Mouse (Mus musculus) megakaryocyte, embryonic 14.5 days (primary cell): ENCODE results near the gene 4921507P07Rik. TPM values are rescaled to one million over a fixed set of nuclear protein-coding genes. Genes with fewer than 3 reads are reported as not detected.
"Not testable (repeated sequence)": the region's sequence is repeated elsewhere in the genome, so short reads cannot be mapped to it uniquely, and the experiment has no call there.

Source experiments
- H3K27me3 ChIP-seq: replicated peaks from 2 replicates; pipeline ENCODE3; 2012; ENCODE audit warnings: inconsistent platforms
- H3K36me3 ChIP-seq: replicated peaks from 2 replicates; pipeline ENCODE3; 2012; ENCODE audit warnings: low read length, inconsistent platforms, mixed read lengths
- H3K4me1 ChIP-seq: 2 replicates; pipeline ENCODE4 v1.6.1; 2012; ENCODE audit warnings: inconsistent platforms
- H3K4me3 ChIP-seq: replicated peaks from 2 replicates; pipeline ENCODE3; 2012; ENCODE audit warnings: moderate library complexity, mild to moderate bottlenecking, inconsistent platforms
- H3K9me3 ChIP-seq: 2 replicates; pipeline ENCODE4 v1.6.1; 2012; ENCODE audit warnings: inconsistent platforms
- FLI1 ChIP-seq: IDR thresholded peaks from 2 replicates; pipeline ENCODE4 v1.6.1; 2012; ENCODE audit warnings: low read length, inconsistent platforms, mixed read lengths
- GATA1 ChIP-seq: IDR thresholded peaks from 3 replicates; pipeline ENCODE4 v1.6.1; 2012; ENCODE audit warnings: mixed read lengths, low read length, inconsistent platforms, borderline replicate concordance
- polyA plus RNA-seq: library from polyadenylated mRNA; stranded (reverse); fragments of >175 nt; gene quantifications from 2 replicates; pipeline ENCODE4 v1.2.3, GENCODE M21; 2012; ENCODE audit warnings: low replicate concordance; ENCODE audit not compliant: insufficient read depth

Gene 4921507P07Rik
- polyA plus RNA-seq, 1 experiment: not detected

- no peak overlapping the region for H3K4me3 ChIP-seq
- TF ChIP-seq FLI1: no peak
- no peak for TF ChIP-seq GATA1
- peaks cover 19% of the 10 kb centered on the region for H3K36me3 ChIP-seq
- no peaks in the 10 kb centered on the region for H3K27me3 ChIP-seq
- H3K9me3 ChIP-seq: no peaks in the 10 kb centered on the region
- peaks cover 37% of the 10 kb centered on the region for H3K4me1 ChIP-seq
Observed at GRCm38 (mm10) chr6:50562421-50562820, 34.0 kb downstream of the 4921507P07Rik start.

- peaks cover 31% of the 10 kb centered on the region for H3K4me1 ChIP-seq
- H3K4me3 ChIP-seq: no peak overlapping the region
- TF ChIP-seq FLI1 (no peak), GATA1 (no peak)
- H3K36me3 ChIP-seq: peaks cover 19% of the 10 kb centered on the region
- no peaks in the 10 kb centered on the region for H3K9me3 ChIP-seq
- H3K27me3 ChIP-seq: no peaks in the 10 kb centered on the region
Observed at GRCm38 (mm10) chr6:50560776-50561175, 35.7 kb downstream of the 4921507P07Rik start.

GRCm38 (mm10) chr6:50558877-50559276, 37.6 kb downstream of the 4921507P07Rik start:
- no peaks in the 10 kb centered on the region for H3K27me3 ChIP-seq
- no peaks in the 10 kb centered on the region for H3K9me3 ChIP-seq
- peaks cover 22% of the 10 kb centered on the region for H3K4me1 ChIP-seq
- no peak for TF ChIP-seq GATA1
- TF ChIP-seq FLI1: no peak
- peak overlapping the region; percentile 57 for H3K4me3 ChIP-seq
- H3K36me3 ChIP-seq: peaks cover 15% of the 10 kb centered on the region

- no peaks in the 10 kb centered on the region for H3K9me3 ChIP-seq
- no peak overlapping the region for H3K4me3 ChIP-seq
- H3K27me3 ChIP-seq: no peaks in the 10 kb centered on the region
- H3K4me1 ChIP-seq: peaks cover 26% of the 10 kb centered on the region
- TF ChIP-seq GATA1 (no peak), FLI1 (no peak)
- peaks cover 4% of the 10 kb centered on the region for H3K36me3 ChIP-seq
Observed at GRCm38 (mm10) chr6:50557566-50557965, 38.9 kb downstream of the 4921507P07Rik start.

GRCm38 (mm10) chr6:50554223-50554622, 42.2 kb downstream of the 4921507P07Rik start:
- H3K36me3 ChIP-seq, H3K9me3 ChIP-seq, H3K4me3 ChIP-seq: not testable (repeated sequence)
- Histone ChIP-seq H3K4me1 (peaks cover 15% of the 10 kb centered on the region), H3K27me3 (peaks cover 11% of the 10 kb centered on the region)

GRCm38 (mm10) chr6:50552881-50553518, 43.4 kb downstream of the 4921507P07Rik start:
- H3K4me1 ChIP-seq: peaks cover 11% of the 10 kb centered on the region
- peaks cover 3% of the 10 kb centered on the region; the same call in 1 of the 2 replicates for H3K9me3 ChIP-seq
- no peaks in the 10 kb centered on the region for H3K36me3 ChIP-seq
- TF ChIP-seq FLI1 (no peak), GATA1 (no peak)
- peaks cover 11% of the 10 kb centered on the region for H3K27me3 ChIP-seq
- no peak overlapping the region for H3K4me3 ChIP-seq

GRCm38 (mm10) chr6:50549791-50550190, 46.6 kb downstream of the 4921507P07Rik start:
- H3K27me3 ChIP-seq: peaks cover 11% of the 10 kb centered on the region
- peaks cover 3% of the 10 kb centered on the region; the same call in 1 of the 2 replicates for H3K9me3 ChIP-seq
- H3K36me3 ChIP-seq: no peaks in the 10 kb centered on the region
- H3K4me1 ChIP-seq: peaks cover 21% of the 10 kb centered on the region
- TF ChIP-seq GATA1 (no peak), FLI1 (no peak)
- no peak overlapping the region for H3K4me3 ChIP-seq

- Histone ChIP-seq H3K4me1 (peaks cover 26% of the 10 kb centered on the region), H3K36me3 (no peaks in the 10 kb centered on the region), H3K9me3 (peaks cover 3% of the 10 kb centered on the region; the same call in 1 of the 2 replicates), H3K4me3 (no peak overlapping the region), H3K27me3 (peaks cover 11% of the 10 kb centered on the region)
- TF ChIP-seq GATA1: no peak
- no peak for TF ChIP-seq FLI1
Observed at GRCm38 (mm10) chr6:50549051-50549450, 47.4 kb downstream of the 4921507P07Rik start.

- H3K27me3 ChIP-seq: peaks cover 6% of the 10 kb centered on the region
- H3K4me1 ChIP-seq: peaks cover 35% of the 10 kb centered on the region
- TF ChIP-seq FLI1 (no peak), GATA1 (no peak)
- H3K9me3 ChIP-seq: peaks cover 7% of the 10 kb centered on the region
- peaks cover 3% of the 10 kb centered on the region for H3K36me3 ChIP-seq
- H3K4me3 ChIP-seq: peak overlapping the region; percentile 23
Observed at GRCm38 (mm10) chr6:50545412-50546043, 50.9 kb downstream of the 4921507P07Rik start.

GRCm38 (mm10) chr6:50542535-50542934, 53.9 kb downstream of the 4921507P07Rik start:
- Histone ChIP-seq H3K9me3 (peaks cover 7% of the 10 kb centered on the region), H3K36me3 (peaks cover 3% of the 10 kb centered on the region), H3K27me3 (peaks cover 8% of the 10 kb centered on the region), H3K4me3 (peak overlapping the region; percentile 78), H3K4me1 (peaks cover 34% of the 10 kb centered on the region)
- TF ChIP-seq GATA1 (no peak), FLI1 (no peak)
